Mouse (Mus musculus) kidney, adult 2 months (tissue): Measurements from ENCODE around the gene Tbc1d1.

Experiments
- CTCF ChIP-seq: fragments of 200-500 bp; conservative IDR thresholded peaks from 2 replicates; pipeline ENCODE4 v1.5.1; 2011; ENCODE audit warnings: low read depth, mild to moderate bottlenecking, control low read depth, low read length, moderate library complexity, mixed read lengths; ENCODE audit not compliant: insufficient read depth, insufficient read length
- POLR2A ChIP-seq: fragments of 200-500 bp; IDR thresholded peaks from one replicate; pipeline ENCODE4 v1.6.1; 2011; ENCODE audit warnings: low read depth, low read length, control low read depth

DNA sequence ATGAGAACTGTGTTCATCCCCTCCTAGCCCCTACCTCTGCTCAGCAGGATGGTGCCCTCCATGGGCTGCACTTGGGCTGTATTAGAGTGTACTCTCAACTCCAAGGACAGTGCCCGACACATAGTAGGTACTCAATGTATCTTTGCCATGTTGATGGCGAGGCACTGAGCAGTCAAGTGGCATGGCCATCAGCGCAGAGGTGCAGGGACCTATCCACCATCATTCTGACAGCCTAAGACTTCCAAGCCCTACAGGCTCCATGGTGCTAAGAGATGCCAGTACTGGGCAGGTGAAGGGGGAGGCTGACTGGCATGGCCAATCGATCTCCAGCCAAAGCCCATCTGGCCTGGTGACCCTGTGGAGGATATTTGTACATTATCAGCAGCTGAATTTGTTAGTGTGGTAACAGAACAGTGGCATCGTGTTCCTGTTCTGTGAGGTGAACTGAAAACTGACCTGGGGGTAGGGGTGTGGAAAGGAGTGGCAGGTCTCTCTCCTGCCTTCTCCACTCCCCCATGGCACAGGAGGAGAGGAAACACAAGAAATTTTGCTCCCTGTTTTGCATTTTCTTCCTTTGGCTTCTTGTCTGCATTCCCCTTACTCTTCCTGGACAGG is 169.7 kb downstream of the Tbc1d1 start:
- TF ChIP-seq CTCF = no peak
- TF ChIP-seq POLR2A = no peak
